Mouse (Mus musculus) heart, embryonic 16.5 days (tissue): ENCODE measurements at regions not wholly inside any gene's neighbourhood (a gene's known extent, or its start where the extent isn't known, plus 50 kb on each side); places are given as distances from the start of the nearest gene placed in this dataset.

ENCODE experiments used
- ATAC-seq: fragments of 200-750 bp; cut with Nextera tagmentation; replicated peaks from 2 replicates; pipeline ENCODE4 v1.8.0; 2017; ENCODE audit warnings: moderate number of reproducible peaks; ENCODE audit not compliant: insufficient read depth, low FRiP score; ENCODE audit errors: extremely low read depth
- H3K27ac ChIP-seq: fragments of 300-500 bp; sonication (generic); 2 replicates; pipeline ENCODE4 v1.5.1; 2014; ENCODE audit warnings: mild to moderate bottlenecking, low read length, control low read depth, moderate library complexity
- H3K27me3 ChIP-seq: fragments of 300-500 bp; sonication (generic); 2 replicates; pipeline ENCODE4 v1.6.1; 2014; ENCODE audit warnings: low read length, mixed read lengths; ENCODE audit not compliant: control insufficient read depth, insufficient read depth
- H3K36me3 ChIP-seq: fragments of 300-500 bp; sonication (generic); 2 replicates; pipeline ENCODE4 v1.6.1; 2014; ENCODE audit not compliant: control insufficient read depth, insufficient read depth
- H3K4me1 ChIP-seq: fragments of 300-500 bp; sonication (generic); 2 replicates; pipeline ENCODE4 v1.6.1; 2014; ENCODE audit warnings: low read length, mixed read lengths; ENCODE audit not compliant: control insufficient read depth, insufficient read depth
- H3K4me2 ChIP-seq: fragments of 300-500 bp; sonication (generic); 2 replicates; pipeline ENCODE4 v1.6.1; 2014; ENCODE audit warnings: low read depth, mild to moderate bottlenecking, control low read depth, low read length
- H3K4me3 ChIP-seq: fragments of 300-500 bp; sonication (generic); 2 replicates; pipeline ENCODE4 v1.5.1; 2014; ENCODE audit warnings: mild to moderate bottlenecking, control low read depth, low read length
- H3K9ac ChIP-seq: fragments of 300-500 bp; sonication (generic); 2 replicates; pipeline ENCODE4 v1.6.1; 2014; ENCODE audit warnings: low read length, control low read depth
- H3K9me3 ChIP-seq: fragments of 300-500 bp; sonication (generic); replicated peaks from 2 replicates; pipeline ENCODE4 v1.6.1; 2016; ENCODE audit warnings: low read length; ENCODE audit not compliant: control insufficient read depth
- WGBS: fragments of 180-500 bp; shearing (Covaris S2); extraction: QIAGEN DNeasy Blood & Tissue Kit; methylation state at CpG from one replicate; pipeline ENCODE4 v1.1.7; 2014; 5-methylcytosine and 5-hydroxymethylcytosine counted together

- Histone ChIP-seq H3K4me3 (no peak overlapping the region), H3K27me3 (no peaks in the 10 kb centered on the region), H3K9me3 (no peaks in the 10 kb centered on the region), H3K9ac (no peak overlapping the region), H3K4me2 (no peak overlapping the region), H3K36me3 (no peaks in the 10 kb centered on the region), H3K4me1 (no peaks in the 10 kb centered on the region), H3K27ac (no peak overlapping the region)
- 74% methylated on average over 2 of the region's 2 CpGs for WGBS
- no peak for ATAC-seq
Measured at GRCm38 (mm10) chr15:62752686-62753085, 1092.3 kb downstream of the Gsdmc2 start.

- Histone ChIP-seq H3K9ac (no peak overlapping the region), H3K27me3 (no peaks in the 10 kb centered on the region), H3K4me3 (no peak overlapping the region), H3K4me1 (no peaks in the 10 kb centered on the region), H3K9me3 (no peaks in the 10 kb centered on the region), H3K27ac (no peak overlapping the region), H3K36me3 (no peaks in the 10 kb centered on the region), H3K4me2 (no peak overlapping the region)
- no peak for ATAC-seq
- WGBS, result 59% methylated on average over 3 of the region's 3 CpGs
Measured at GRCm38 (mm10) chr15:62743879-62744278, 1101.1 kb downstream of the Gsdmc2 start.

- ATAC-seq, result no peak
- Histone ChIP-seq H3K9ac (no peak overlapping the region), H3K4me2 (no peak overlapping the region), H3K36me3 (no peaks in the 10 kb centered on the region), H3K27ac (no peak overlapping the region), H3K27me3 (no peaks in the 10 kb centered on the region), H3K4me3 (no peak overlapping the region), H3K4me1 (no peaks in the 10 kb centered on the region), H3K9me3 (no peaks in the 10 kb centered on the region)
- 80% methylated on average over 2 of the region's 2 CpGs for WGBS
Measured at GRCm38 (mm10) chr15:62740746-62741145, 1104.2 kb downstream of the Gsdmc2 start.

GRCm38 (mm10) chr15:62735334-62735733, 1109.6 kb downstream of the Gsdmc2 start:
- Histone ChIP-seq H3K9me3 (no peaks in the 10 kb centered on the region), H3K27me3 (no peaks in the 10 kb centered on the region), H3K27ac (no peak overlapping the region), H3K4me2 (no peak overlapping the region), H3K4me3 (no peak overlapping the region), H3K36me3 (no peaks in the 10 kb centered on the region), H3K9ac (no peak overlapping the region), H3K4me1 (no peaks in the 10 kb centered on the region)
- ATAC-seq, result no peak
- 55% methylated on average over 1 of the region's 1 CpGs for WGBS

- no peak overlapping the region for H3K4me3 ChIP-seq
- ATAC-seq, result no peak
- no peak overlapping the region for H3K27ac ChIP-seq
- no peaks in the 10 kb centered on the region for H3K4me1 ChIP-seq
- no peak overlapping the region for H3K9ac ChIP-seq
- H3K4me2 ChIP-seq, result no peak overlapping the region
- WGBS, result 49% methylated on average over 3 of the region's 3 CpGs
- no peaks in the 10 kb centered on the region for H3K9me3 ChIP-seq
- no peaks in the 10 kb centered on the region for H3K36me3 ChIP-seq
- no peaks in the 10 kb centered on the region for H3K27me3 ChIP-seq
Measured at GRCm38 (mm10) chr15:62734900-62735299, 1110.1 kb downstream of the Gsdmc2 start.

GRCm38 (mm10) chr15:62730524-62730923, 1114.5 kb downstream of the Gsdmc2 start:
- no peak overlapping the region for H3K27ac ChIP-seq
- H3K36me3 ChIP-seq, result no peaks in the 10 kb centered on the region
- no peaks in the 10 kb centered on the region for H3K27me3 ChIP-seq
- ATAC-seq, result peak; percentile 69
- no peak overlapping the region for H3K4me2 ChIP-seq
- no peak overlapping the region for H3K4me3 ChIP-seq
- no peak overlapping the region for H3K9ac ChIP-seq
- no peaks in the 10 kb centered on the region for H3K9me3 ChIP-seq
- H3K4me1 ChIP-seq, result no peaks in the 10 kb centered on the region
- WGBS, result 54% methylated on average over 3 of the region's 3 CpGs

GRCm38 (mm10) chr15:62714265-62714664, 1130.7 kb downstream of the Gsdmc2 start:
- no peaks in the 10 kb centered on the region for H3K36me3 ChIP-seq

GRCm38 (mm10) chr15:62712543-62713131, 1132.3 kb downstream of the Gsdmc2 start:
- Histone ChIP-seq H3K4me2 (no peak overlapping the region), H3K27ac (no peak overlapping the region), H3K27me3 (no peaks in the 10 kb centered on the region), H3K9me3 (no peaks in the 10 kb centered on the region), H3K4me1 (no peaks in the 10 kb centered on the region), H3K9ac (no peak overlapping the region), H3K4me3 (no peak overlapping the region), H3K36me3 (no peaks in the 10 kb centered on the region)
- no peak for ATAC-seq
- WGBS, result 79% methylated on average over 9 of the region's 9 CpGs

More at GRCm38 (mm10) chr15:62714265-62714664, 1130.7 kb downstream of the Gsdmc2 start:
- no peak overlapping the region for H3K4me3 ChIP-seq
- H3K27ac ChIP-seq, result no peak overlapping the region
- H3K4me2 ChIP-seq, result no peak overlapping the region
- 55% methylated on average over 3 of the region's 3 CpGs for WGBS
- no peaks in the 10 kb centered on the region for H3K27me3 ChIP-seq
- H3K9ac ChIP-seq, result no peak overlapping the region
- ATAC-seq, result no peak
- H3K9me3 ChIP-seq, result no peaks in the 10 kb centered on the region
- no peaks in the 10 kb centered on the region for H3K4me1 ChIP-seq

GRCm38 (mm10) chr15:62712060-62712542, 1132.9 kb downstream of the Gsdmc2 start:
- no peaks in the 10 kb centered on the region for H3K36me3 ChIP-seq
- no peaks in the 10 kb centered on the region for H3K4me1 ChIP-seq
- no peak overlapping the region for H3K4me2 ChIP-seq
- WGBS, result 76% methylated on average over 3 of the region's 3 CpGs
- no peaks in the 10 kb centered on the region for H3K27me3 ChIP-seq
- no peak overlapping the region for H3K9ac ChIP-seq
- no peak overlapping the region for H3K4me3 ChIP-seq
- no peak for ATAC-seq
- no peak overlapping the region for H3K27ac ChIP-seq
- H3K9me3 ChIP-seq, result no peaks in the 10 kb centered on the region
